Mouse (Mus musculus): ENCODE data around the gene Catsper4.

DNA sequence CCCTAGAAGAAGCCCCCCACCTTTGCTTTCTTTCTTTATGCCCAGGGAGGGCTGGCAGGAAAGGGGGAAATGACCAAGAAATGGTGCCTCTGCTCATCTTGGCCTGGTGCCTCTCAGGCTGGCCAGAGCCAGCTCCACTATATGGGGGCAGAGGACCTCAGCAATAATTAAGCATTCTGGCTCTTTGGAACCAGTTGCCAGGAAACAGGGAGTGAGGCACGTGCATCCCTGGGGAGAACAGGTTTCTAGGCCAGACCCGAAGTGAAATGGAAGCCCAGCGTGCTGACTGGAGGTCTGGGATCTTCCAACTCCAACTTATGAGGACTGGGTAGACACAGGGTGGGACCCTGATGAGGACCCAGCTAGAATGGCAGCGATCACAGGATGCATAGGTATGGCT lies 19.1 kb upstream of the Catsper4 start:
- TF ChIP-seq CTCF (IDR thresholded peaks at IDR 0.05; ENCODE audit: extremely low read depth, insufficient read length, insufficient replicate concordance, low read depth, low read length), result no peak
- no peak for TF ChIP-seq POLR2A (IDR thresholded peaks at IDR 0.05; ENCODE audit: low read depth, low read length)
